Mouse (Mus musculus) induced T-regulatory cell, adult 2 months (primary cell): ENCODE data around the gene 1110051M20Rik.

Experiments used
- DNase-seq: peaks from one replicate; pipeline ENCODE4 v3.0.0-alpha.2; 2012; ENCODE audit warnings: low read depth

1110051M20Rik gene

GRCm38 (mm10) chr2:91301836-91302235 is 142.7 kb downstream of the 1110051M20Rik start:
- DNase-seq = no peak

- no peak for DNase-seq
Observed at GRCm38 (mm10) chr2:91300784-91301183, 143.7 kb downstream of the 1110051M20Rik start.

- DNase-seq = no peak
Observed at GRCm38 (mm10) chr2:91299156-91299555, 145.3 kb downstream of the 1110051M20Rik start.

GRCm38 (mm10) chr2:91295895-91296294 is 148.6 kb downstream of the 1110051M20Rik start:
- DNase-seq = no peak

GRCm38 (mm10) chr2:91294226-91294625 is 150.3 kb downstream of the 1110051M20Rik start:
- DNase-seq = no peak

GRCm38 (mm10) chr2:91291197-91292007 is 153.1 kb downstream of the 1110051M20Rik start:
- no peak for DNase-seq

- no peak for DNase-seq
Observed at GRCm38 (mm10) chr2:91287563-91287962, 156.9 kb downstream of the 1110051M20Rik start.

GRCm38 (mm10) chr2:91285885-91286505 is 158.5 kb downstream of the 1110051M20Rik start:
- peak; percentile 73 for DNase-seq

GRCm38 (mm10) chr2:91284375-91285199 is 159.9 kb downstream of the 1110051M20Rik start:
- DNase-seq = no peak

GRCm38 (mm10) chr2:91283972-91284371 is 160.5 kb downstream of the 1110051M20Rik start:
- no peak for DNase-seq

- DNase-seq = no peak
Observed at GRCm38 (mm10) chr2:91281366-91281765, 163.1 kb downstream of the 1110051M20Rik start.

- no peak for DNase-seq
Observed at GRCm38 (mm10) chr2:91279372-91279755, 165.1 kb downstream of the 1110051M20Rik start.

- DNase-seq = no peak
Observed at GRCm38 (mm10) chr2:91278749-91279371, 165.6 kb downstream of the 1110051M20Rik start.

GRCm38 (mm10) chr2:91269687-91270133 is 174.8 kb downstream of the 1110051M20Rik start:
- DNase-seq = no peak

- no peak for DNase-seq
Observed at GRCm38 (mm10) chr2:91268706-91269105, 175.8 kb downstream of the 1110051M20Rik start.

- DNase-seq = no peak
Observed at GRCm38 (mm10) chr2:91268042-91268441, 176.5 kb downstream of the 1110051M20Rik start.

- peak; percentile 97 for DNase-seq
Observed at GRCm38 (mm10) chr2:91264711-91265681, 179.5 kb downstream of the 1110051M20Rik start, which contains the start of gene Arfgap2. Gene Arfgap2 (plus strand): TSS chr2:91264974.

GRCm38 (mm10) chr2:91263692-91264660 is 180.5 kb downstream of the 1110051M20Rik start:
- DNase-seq = no peak

- no peak for DNase-seq
Observed at GRCm38 (mm10) chr2:91259493-91259892, 185.0 kb downstream of the 1110051M20Rik start.
